In genomic region chr4:46451758-46452480, GRCm38 (mm10) we compare ENCODE assay signal across 8 mouse cellular contexts. TPM values are rescaled to one million over a fixed set of nuclear protein-coding genes. Genes with fewer than 3 reads are reported as not detected.
DNase-seq lines count a peak whose midpoint lies in the region; ATAC-seq and TF ChIP-seq lines count a peak whose summit lies in the region.

No protein-coding gene starts in this region.

- peaks cover 27 to 46% of the 10 kb centered on the region in 2 experiments for H3K4me1 ChIP-seq in MEL (ENCODE audit: control insufficient read depth in 1 of 2, insufficient read depth in 2 of 2, low read length in 2 of 2)
- peaks cover 23% of the 10 kb centered on the region for H3K4me1 ChIP-seq in hindbrain, embryonic 12.5 days

- under 1% methylated on average over 88 of the region's 111 CpGs for WGBS in hindbrain, embryonic 12.5 days

- peak; percentile 65 for DNase-seq in MEL (ENCODE audit: low read depth, low spot score)
- peak; percentile 69 for DNase-seq in cerebellum, adult 8-10 months
- DNase-seq in frontal cortex, postnatal 14 days (ENCODE audit: low spot score in 2 of 2): peak; percentile 41 to 52
- DNase-seq in layer of hippocampus, postnatal 25 days (ENCODE audit: extremely low spot score in 1 of 2, low spot score in 1 of 2): peak; percentile 44 to 70
- peak; percentile 81 for DNase-seq in lung, postnatal 10 days
- peak; percentile 83 for DNase-seq in retina, embryonic 14.5 days (ENCODE audit: low spot score)
- peak; percentile 81 for DNase-seq in thymus, postnatal 25 days

- no peak for TF ChIP-seq EP300 in MEL (IDR thresholded peaks at IDR 0.05; ENCODE audit: low read depth in 1 of 2, low read length in 2 of 2)

- TF ChIP-seq POLR2A in MEL (IDR thresholded peaks at IDR 0.05; ENCODE audit: control insufficient read depth in 1 of 2, insufficient read depth in 1 of 2, low read depth in 1 of 2, low read length in 2 of 2, poor library complexity in 1 of 2): no peak; a peak in 1 of 4 replicates

- H3K27ac ChIP-seq in MEL (ENCODE audit: control insufficient read depth, low read depth, low read length): peak overlapping the region; percentile 91
- peak overlapping the region; percentile 99 for H3K27ac ChIP-seq in hindbrain, embryonic 12.5 days

- TF ChIP-seq CTCF in MEL (IDR thresholded peaks at IDR 0.05 in 2 of 3, conservative IDR thresholded peaks at IDR 0.05 in 1 of 3; ENCODE audit: control insufficient read depth in 1 of 3, insufficient read depth in 1 of 3, low read depth in 2 of 3, low read length in 3 of 3, poor library complexity in 1 of 3, severe bottlenecking in 1 of 3): no peak

- no peak for TF ChIP-seq RAD21 in MEL (IDR thresholded peaks at IDR 0.05; ENCODE audit: low read depth, low read length)

- H3K9ac ChIP-seq in MEL (ENCODE audit: control insufficient read depth, low read depth, low read length, poor library complexity, severe bottlenecking): peak overlapping the region; percentile 98
- peak overlapping the region; percentile 99 for H3K9ac ChIP-seq in hindbrain, embryonic 12.5 days

- peaks cover 0 to 50% of the 10 kb centered on the region in 2 experiments for H3K36me3 ChIP-seq in MEL (ENCODE audit: control insufficient read depth in 1 of 2, insufficient read depth in 2 of 2, low read length in 2 of 2)
- H3K36me3 ChIP-seq in hindbrain, embryonic 12.5 days: 0 out of 2 replicates have a peak, but pooled peaks cover under 1% of the 10 kb centered on the region

- no peaks in the 10 kb centered on the region for H3K9me3 ChIP-seq in MEL (replicated peaks; ENCODE audit: insufficient read depth, low read length)
- H3K9me3 ChIP-seq in hindbrain, embryonic 12.5 days (replicated peaks): no peaks in the 10 kb centered on the region

- peak; percentile 51 for ATAC-seq in hindbrain, embryonic 12.5 days (ENCODE audit: low FRiP score)

- peak overlapping the region; percentile 81 for H3K4me2 ChIP-seq in hindbrain, embryonic 12.5 days (replicated peaks)

- no peaks in the 10 kb centered on the region for H3K27me3 ChIP-seq in MEL (ENCODE audit: control insufficient read depth in 1 of 2, insufficient read depth in 2 of 2, low read length in 2 of 2)
- H3K27me3 ChIP-seq in hindbrain, embryonic 12.5 days: no peaks in the 10 kb centered on the region

- peaks cover 64% of the 10 kb centered on the region for H3K79me2 ChIP-seq in MEL (ENCODE audit: control insufficient read depth, insufficient read depth, low read length, poor library complexity)

- H3K4me3 ChIP-seq in MEL (ENCODE audit: control insufficient read depth in 1 of 2, insufficient read depth in 1 of 2, low read depth in 2 of 2, low read length in 2 of 2): peak overlapping the region; percentile 85 to 90; a peak in 3 of 4 replicates
- peak overlapping the region; percentile 94 for H3K4me3 ChIP-seq in hindbrain, embryonic 12.5 days

TF ChIP-seq in MEL, 35 proteins besides CTCF, POLR2A, EP300 and RAD21:
- TF ChIP-seq NELFE (IDR thresholded peaks at IDR 0.05; ENCODE audit: low read depth, low read length) (peak; percentile 8), SMC3 (IDR thresholded peaks at IDR 0.05; ENCODE audit: low read depth, low read length) (no peak), SIN3A (IDR thresholded peaks at IDR 0.05; ENCODE audit: low read length) (peak; percentile 7; the same call in 1 of the 2 replicates), TCF12 (IDR thresholded peaks at IDR 0.05; ENCODE audit: low read depth, low read length) (no peak)

RNA-seq across cellular contexts. Expression of gene Anp32b, which starts 1.2 kb away (rescaled TPM):
- 41.1 and 53.7 TPM in 2 replicates for total RNA-seq in MEL (2012; rRNA removed)
- polyA plus RNA-seq in MEL (2012; ENCODE audit: insufficient read depth in 1 of 2, insufficient read length in 2 of 2, low read depth in 1 of 2, low replicate concordance in 2 of 2, missing spikeins in 1 of 2): 100 to 1,000 TPM in 1 of 2 experiments, not detected in 1; 547 TPM
- polyA plus RNA-seq in hindbrain, embryonic 12.5 days (2016; fragmentation: Nextera tagmentation; extraction: Ambion mirVana): 207 and 211 TPM in 2 replicates
- 10 to 100 TPM; 48.9 to 53.4 TPM for total RNA-seq in layer of hippocampus, postnatal 25 days (2021)

RNA-seq across cellular contexts. Expression of gene Nans, which starts 37.1 kb away (rescaled TPM):
- total RNA-seq in MEL (2012; rRNA removed): 124 and 136 TPM in 2 replicates
- polyA plus RNA-seq in MEL (2012; ENCODE audit: insufficient read depth in 1 of 2, insufficient read length in 2 of 2, low read depth in 1 of 2, low replicate concordance in 2 of 2, missing spikeins in 1 of 2): 100 to 1,000 TPM; 182 to 246 TPM
- 74.3 and 76.5 TPM in 2 replicates for polyA plus RNA-seq in hindbrain, embryonic 12.5 days (2016; fragmentation: Nextera tagmentation; extraction: Ambion mirVana)
- 10 to 100 TPM; 20.3 to 24.5 TPM for total RNA-seq in layer of hippocampus, postnatal 25 days (2021)

RNA-seq across cellular contexts. Expression of gene Hemgn, which starts 38.6 kb away (rescaled TPM):
- 7.4 and 11.8 TPM in 2 replicates for total RNA-seq in MEL (2012; rRNA removed)
- 10 to 100 TPM in 1 of 2 experiments, not detected in 1; 19.9 TPM for polyA plus RNA-seq in MEL (2012; ENCODE audit: insufficient read depth in 1 of 2, insufficient read length in 2 of 2, low read depth in 1 of 2, low replicate concordance in 2 of 2, missing spikeins in 1 of 2)
- 2.4 and 4.3 TPM in 2 replicates for polyA plus RNA-seq in hindbrain, embryonic 12.5 days (2016; fragmentation: Nextera tagmentation; extraction: Ambion mirVana)
- not detected for total RNA-seq in layer of hippocampus, postnatal 25 days (2021)

Comparison
In these comparisons a context has a peak if more than half of its experiments do, and no peak if none do; other contexts are left out.
1. Peak in every context shown above with its lines: DNase-seq, ATAC-seq, H3K4me3 ChIP-seq and H3K27ac ChIP-seq.